ENCODE assay signal across 8 mouse cellular contexts in genomic region chr17:48281739-48282085, GRCm38 (mm10). TPM values are rescaled to one million over a fixed set of nuclear protein-coding genes. Genes with fewer than 3 reads are reported as not detected.
DNase-seq lines count a peak whose midpoint lies in the region; ATAC-seq lines count a peak whose summit lies in the region.

No protein-coding gene starts in this region.

- peaks cover 8% of the 10 kb centered on the region; the same call in 1 of the 2 replicates for H3K4me1 ChIP-seq in embryonic facial prominence, embryonic 15.5 days
- H3K4me1 ChIP-seq in limb, embryonic 12.5 days (replicated peaks) = peaks cover 11% of the 10 kb centered on the region
- peaks cover 9% of the 10 kb centered on the region; the same call in 1 of the 2 replicates for H3K4me1 ChIP-seq in neural tube, embryonic 15.5 days

- peak overlapping the region; percentile 48 for H3K4me2 ChIP-seq in embryonic facial prominence, embryonic 15.5 days (replicated peaks)
- peak overlapping the region; percentile 52 for H3K4me2 ChIP-seq in limb, embryonic 12.5 days
- H3K4me2 ChIP-seq in neural tube, embryonic 15.5 days = peak overlapping the region; percentile 48

- H3K27ac ChIP-seq in embryonic facial prominence, embryonic 15.5 days (replicated peaks) = no peak overlapping the region
- peak overlapping the region; percentile 85 for H3K27ac ChIP-seq in limb, embryonic 12.5 days
- H3K27ac ChIP-seq in neural tube, embryonic 15.5 days (replicated peaks) = no peak overlapping the region

- H3K27me3 ChIP-seq in embryonic facial prominence, embryonic 15.5 days = no peaks in the 10 kb centered on the region
- no peaks in the 10 kb centered on the region for H3K27me3 ChIP-seq in limb, embryonic 12.5 days
- no peaks in the 10 kb centered on the region for H3K27me3 ChIP-seq in neural tube, embryonic 15.5 days (replicated peaks)

- H3K9me3 ChIP-seq in embryonic facial prominence, embryonic 15.5 days (replicated peaks) = no peaks in the 10 kb centered on the region
- no peaks in the 10 kb centered on the region for H3K9me3 ChIP-seq in limb, embryonic 12.5 days
- H3K9me3 ChIP-seq in neural tube, embryonic 15.5 days (replicated peaks) = no peaks in the 10 kb centered on the region

- H3K9ac ChIP-seq in embryonic facial prominence, embryonic 15.5 days = no peak overlapping the region
- H3K9ac ChIP-seq in limb, embryonic 12.5 days (replicated peaks) = peak overlapping the region; percentile 44
- H3K9ac ChIP-seq in neural tube, embryonic 15.5 days (replicated peaks) = no peak overlapping the region

- WGBS in embryonic facial prominence, embryonic 15.5 days = 1% methylated on average over 3 of the region's 3 CpGs
- 8% methylated on average over 3 of the region's 3 CpGs for WGBS in limb, embryonic 12.5 days
- 6% methylated on average over 3 of the region's 3 CpGs for WGBS in neural tube, embryonic 15.5 days

- peak; percentile 39 to 54 for DNase-seq in kidney, postnatal 4 days
- no peak for DNase-seq in kidney, adult 18-20 months
- DNase-seq in frontal cortex, postnatal 10 days (ENCODE audit: low spot score in 2 of 2) = no peak
- no peak for DNase-seq in adrenal gland, postnatal 4 days (ENCODE audit: low spot score in 2 of 2)

- no peaks in the 10 kb centered on the region for H3K36me3 ChIP-seq in embryonic facial prominence, embryonic 15.5 days
- no peaks in the 10 kb centered on the region for H3K36me3 ChIP-seq in limb, embryonic 12.5 days
- H3K36me3 ChIP-seq in neural tube, embryonic 15.5 days = no peaks in the 10 kb centered on the region

- ATAC-seq in embryonic facial prominence, embryonic 15.5 days (ENCODE audit: insufficient number of reproducible peaks, low FRiP score, low TSS enrichment, low read depth) = no peak
- ATAC-seq in limb, embryonic 12.5 days (ENCODE audit: insufficient number of reproducible peaks, insufficient read depth, low FRiP score, low TSS enrichment, low read depth) = no peak
- ATAC-seq in neural tube, embryonic 15.5 days (ENCODE audit: low FRiP score) = no peak
- no peak for ATAC-seq in monocyte, adult 5-6 weeks (replicated peaks; ENCODE audit: insufficient number of reproducible peaks, low FRiP score, low TSS enrichment, poor library complexity, severe bottlenecking)

- H3K4me3 ChIP-seq in embryonic facial prominence, embryonic 15.5 days (replicated peaks) = peak overlapping the region; percentile 35
- H3K4me3 ChIP-seq in limb, embryonic 12.5 days (replicated peaks) = peak overlapping the region; percentile 30
- H3K4me3 ChIP-seq in neural tube, embryonic 15.5 days (replicated peaks) = peak overlapping the region; percentile 15

RNA-seq across cellular contexts. Expression of gene Treml2, which starts 17.6 kb away (rescaled TPM):
- polyA plus RNA-seq in embryonic facial prominence, embryonic 15.5 days (2015; fragmentation: Nextera tagmentation; extraction: Ambion mirVana) = 0.05 and 0.13 TPM in 2 replicates
- polyA plus RNA-seq in limb, embryonic 12.5 days (2016; fragmentation: Nextera tagmentation; extraction: Ambion mirVana) = 0.10 and 0.58 TPM in 2 replicates
- 0.14 and 1.4 TPM in 2 replicates for polyA plus RNA-seq in neural tube, embryonic 15.5 days (2015; fragmentation: Nextera tagmentation; extraction: Ambion mirVana)
- total RNA-seq in monocyte, adult 5-6 weeks (2017) = 21.6 to 25.3 TPM (median 23.0 TPM) in 3 replicates
- 1 to 10 TPM in 1 of 2 experiments, under 1 TPM in 1; 0.87 to 1.2 TPM for total RNA-seq in adrenal gland, postnatal 4 days (2021)

RNA-seq across cellular contexts. Expression of gene Treml4, which starts 17.6 kb away (rescaled TPM):
- 0.15 and 0.42 TPM in 2 replicates for polyA plus RNA-seq in embryonic facial prominence, embryonic 15.5 days (2015; fragmentation: Nextera tagmentation; extraction: Ambion mirVana)
- not detected in 2 replicates for polyA plus RNA-seq in limb, embryonic 12.5 days (2016; fragmentation: Nextera tagmentation; extraction: Ambion mirVana)
- polyA plus RNA-seq in neural tube, embryonic 15.5 days (2015; fragmentation: Nextera tagmentation; extraction: Ambion mirVana) = 0.37 TPM in 1 of 2 replicates, not detected in the other
- total RNA-seq in monocyte, adult 5-6 weeks (2017) = 540 to 868 TPM (median 810 TPM) in 3 replicates
- 1 to 10 TPM; 1.6 to 2.1 TPM for total RNA-seq in adrenal gland, postnatal 4 days (2021)

RNA-seq across cellular contexts. Expression of gene Trem3, which starts 34.1 kb away (rescaled TPM):
- polyA plus RNA-seq in embryonic facial prominence, embryonic 15.5 days (2015; fragmentation: Nextera tagmentation; extraction: Ambion mirVana) = not detected in 2 replicates
- not detected in 2 replicates for polyA plus RNA-seq in limb, embryonic 12.5 days (2016; fragmentation: Nextera tagmentation; extraction: Ambion mirVana)
- polyA plus RNA-seq in neural tube, embryonic 15.5 days (2015; fragmentation: Nextera tagmentation; extraction: Ambion mirVana) = 0.18 TPM in 1 of 2 replicates, not detected in the other
- total RNA-seq in monocyte, adult 5-6 weeks (2017) = 69.2 to 181 TPM (median 173 TPM) in 3 replicates
- 1 to 10 TPM in 1 of 2 experiments, under 1 TPM in 1; 0.92 to 1.5 TPM for total RNA-seq in adrenal gland, postnatal 4 days (2021)

RNA-seq across cellular contexts. Expression of gene B430306N03Rik, which starts 34.2 kb away (rescaled TPM):
- polyA plus RNA-seq in embryonic facial prominence, embryonic 15.5 days (2015; fragmentation: Nextera tagmentation; extraction: Ambion mirVana) = 0.24 and 0.27 TPM in 2 replicates
- polyA plus RNA-seq in limb, embryonic 12.5 days (2016; fragmentation: Nextera tagmentation; extraction: Ambion mirVana) = 0.10 TPM in 1 of 2 replicates, not detected in the other
- 0.09 and 0.19 TPM in 2 replicates for polyA plus RNA-seq in neural tube, embryonic 15.5 days (2015; fragmentation: Nextera tagmentation; extraction: Ambion mirVana)
- 19.1 to 30.4 TPM (median 20.9 TPM) in 3 replicates for total RNA-seq in monocyte, adult 5-6 weeks (2017)
- total RNA-seq in adrenal gland, postnatal 4 days (2021) = 1 to 10 TPM in 1 of 2 experiments, under 1 TPM in 1; 0.50 to 1.0 TPM

RNA-seq across cellular contexts. Expression of gene Trem1, which starts 49.1 kb away (rescaled TPM):
- polyA plus RNA-seq in embryonic facial prominence, embryonic 15.5 days (2015; fragmentation: Nextera tagmentation; extraction: Ambion mirVana) = 0.11 TPM in 1 of 2 replicates, not detected in the other
- 0.13 TPM in 1 of 2 replicates, not detected in the other for polyA plus RNA-seq in limb, embryonic 12.5 days (2016; fragmentation: Nextera tagmentation; extraction: Ambion mirVana)
- not detected in 2 replicates for polyA plus RNA-seq in neural tube, embryonic 15.5 days (2015; fragmentation: Nextera tagmentation; extraction: Ambion mirVana)
- 75.7 to 167 TPM (median 150 TPM) in 3 replicates for total RNA-seq in monocyte, adult 5-6 weeks (2017)
- under 1 TPM; 0.08 to 0.25 TPM for total RNA-seq in adrenal gland, postnatal 4 days (2021)

Comparison
In these comparisons a context has a peak if more than half of its experiments do, and no peak if none do; other contexts are left out.
1. DNase-seq: peak in kidney, postnatal 4 days (2 of 2); none in kidney, adult 18-20 months (single experiment), frontal cortex, postnatal 10 days (0 of 2) and adrenal gland, postnatal 4 days (0 of 2).
2. Peak in every context shown above with its lines, with median percentiles within 50 percentile points of each other: H3K4me2 ChIP-seq and H3K4me3 ChIP-seq.